Mouse (Mus musculus): ENCODE results near the gene Mid1ip1. TPM values are rescaled to one million over a fixed set of nuclear protein-coding genes. Genes with fewer than 3 reads are reported as not detected.

Mid1ip1 gene
- total RNA-seq (2017): 67.4 to 88.1 TPM (median 74.7 TPM) in 3 replicates

- peak; percentile 42; the same call in 1 of the 2 replicates for ATAC-seq (replicated peaks; ENCODE audit: insufficient number of reproducible peaks, low FRiP score, low TSS enrichment, poor library complexity, severe bottlenecking)
Observed at GRCm38 (mm10) chrX:10714696-10715140, at the start of gene Mid1ip1. Gene Mid1ip1, plus strand, starts transcription at chrX:10715013.

GRCm38 (mm10) chrX:10694455-10695180 is 20.2 kb upstream of the Mid1ip1 start:
- no peak for ATAC-seq (replicated peaks; ENCODE audit: insufficient number of reproducible peaks, low FRiP score, low TSS enrichment, poor library complexity, severe bottlenecking)

GRCm38 (mm10) chrX:10706728-10707127 is 8.1 kb upstream of the Mid1ip1 start:
- no peak for ATAC-seq (replicated peaks; ENCODE audit: insufficient number of reproducible peaks, low FRiP score, low TSS enrichment, poor library complexity, severe bottlenecking)

GRCm38 (mm10) chrX:10713839-10714637 is 775 bp upstream of the Mid1ip1 start:
- ATAC-seq (replicated peaks; ENCODE audit: insufficient number of reproducible peaks, low FRiP score, low TSS enrichment, poor library complexity, severe bottlenecking): no peak

GRCm38 (mm10) chrX:10716917-10717763 is 2.3 kb downstream of the Mid1ip1 start:
- peak; percentile 85 for ATAC-seq (replicated peaks; ENCODE audit: insufficient number of reproducible peaks, low FRiP score, low TSS enrichment, poor library complexity, severe bottlenecking)

GRCm38 (mm10) chrX:10718021-10718837 is 3.4 kb downstream of the Mid1ip1 start:
- ATAC-seq (replicated peaks; ENCODE audit: insufficient number of reproducible peaks, low FRiP score, low TSS enrichment, poor library complexity, severe bottlenecking): no peak

GRCm38 (mm10) chrX:10718838-10719539 is 4.2 kb downstream of the Mid1ip1 start:
- ATAC-seq (replicated peaks; ENCODE audit: insufficient number of reproducible peaks, low FRiP score, low TSS enrichment, poor library complexity, severe bottlenecking): peak; percentile 82

- no peak for ATAC-seq (replicated peaks; ENCODE audit: insufficient number of reproducible peaks, low FRiP score, low TSS enrichment, poor library complexity, severe bottlenecking)
Observed at GRCm38 (mm10) chrX:10720391-10720790, 5.6 kb downstream of the Mid1ip1 start.

- no peak for ATAC-seq (replicated peaks; ENCODE audit: insufficient number of reproducible peaks, low FRiP score, low TSS enrichment, poor library complexity, severe bottlenecking)
Observed at GRCm38 (mm10) chrX:10724571-10724970, 9.8 kb downstream of the Mid1ip1 start.

- ATAC-seq (replicated peaks; ENCODE audit: insufficient number of reproducible peaks, low FRiP score, low TSS enrichment, poor library complexity, severe bottlenecking): no peak
Observed at GRCm38 (mm10) chrX:10729488-10729887, 14.7 kb downstream of the Mid1ip1 start.

- no peak for ATAC-seq (replicated peaks; ENCODE audit: insufficient number of reproducible peaks, low FRiP score, low TSS enrichment, poor library complexity, severe bottlenecking)
Observed at GRCm38 (mm10) chrX:10734453-10734852, 19.6 kb downstream of the Mid1ip1 start.

- ATAC-seq (replicated peaks; ENCODE audit: insufficient number of reproducible peaks, low FRiP score, low TSS enrichment, poor library complexity, severe bottlenecking): no peak
Observed at GRCm38 (mm10) chrX:10734874-10735273, 20.1 kb downstream of the Mid1ip1 start.

- no peak for ATAC-seq (replicated peaks; ENCODE audit: insufficient number of reproducible peaks, low FRiP score, low TSS enrichment, poor library complexity, severe bottlenecking)
Observed at GRCm38 (mm10) chrX:10758866-10759265, 44.1 kb downstream of the Mid1ip1 start.

- ATAC-seq (replicated peaks; ENCODE audit: insufficient number of reproducible peaks, low FRiP score, low TSS enrichment, poor library complexity, severe bottlenecking): no peak
Observed at GRCm38 (mm10) chrX:10763476-10764016, 48.7 kb downstream of the Mid1ip1 start.

All from monocyte, adult 5-6 weeks (primary cell).